Mouse (Mus musculus) right cerebral cortex, postnatal 25 days (tissue): ENCODE results near the gene Rsg1.
A peak's percentile ranks its signal among the peaks of the same experiment; 100 is the strongest.

Experiments
- DNase-seq: peaks from one replicate; pipeline ENCODE4 v3.0.0; 2022

The Rsg1 gene

GRCm38 (mm10) chr4:141249383-141249782, 35.6 kb downstream of the Rsg1 start:
- DNase-seq: no peak

- DNase-seq: no peak
Observed at GRCm38 (mm10) chr4:141251071-141251470, 37.3 kb downstream of the Rsg1 start.

GRCm38 (mm10) chr4:141252641-141253040, 38.9 kb downstream of the Rsg1 start:
- DNase-seq: no peak

- no peak for DNase-seq
Observed at GRCm38 (mm10) chr4:141254234-141254633, 40.5 kb downstream of the Rsg1 start.

GRCm38 (mm10) chr4:141257440-141257839, 43.7 kb downstream of the Rsg1 start:
- DNase-seq: no peak

GRCm38 (mm10) chr4:141259413-141259812, 45.7 kb downstream of the Rsg1 start:
- no peak for DNase-seq

- no peak for DNase-seq
Observed at GRCm38 (mm10) chr4:141260007-141260723, 46.4 kb downstream of the Rsg1 start.

GRCm38 (mm10) chr4:141262906-141263637, 49.3 kb downstream of the Rsg1 start:
- no peak for DNase-seq

GRCm38 (mm10) chr4:141265979-141266637, 52.4 kb downstream of the Rsg1 start:
- no peak for DNase-seq

GRCm38 (mm10) chr4:141267250-141267649, 53.5 kb downstream of the Rsg1 start:
- DNase-seq: no peak

GRCm38 (mm10) chr4:141267837-141268236, 54.1 kb downstream of the Rsg1 start:
- DNase-seq: peak; percentile 63

- no peak for DNase-seq
Observed at GRCm38 (mm10) chr4:141268350-141268749, 54.6 kb downstream of the Rsg1 start.

- DNase-seq: no peak
Observed at GRCm38 (mm10) chr4:141269080-141269479, 55.3 kb downstream of the Rsg1 start.

- no peak for DNase-seq
Observed at GRCm38 (mm10) chr4:141270201-141270940, 56.6 kb downstream of the Rsg1 start.

GRCm38 (mm10) chr4:141271228-141271627, 57.5 kb downstream of the Rsg1 start:
- DNase-seq: no peak

GRCm38 (mm10) chr4:141271721-141272120, 58.0 kb downstream of the Rsg1 start:
- DNase-seq: no peak

GRCm38 (mm10) chr4:141272878-141273277, 59.1 kb downstream of the Rsg1 start:
- DNase-seq: no peak

- DNase-seq: peak; percentile 77
Observed at GRCm38 (mm10) chr4:141273296-141273695, 59.5 kb downstream of the Rsg1 start.

GRCm38 (mm10) chr4:141274485-141275341, 61.0 kb downstream of the Rsg1 start:
- DNase-seq: no peak
